Mouse (Mus musculus) lung, postnatal 25 days (tissue): ENCODE data around the gene Gm16381.
"Not testable (repeated sequence)": the region's sequence is repeated elsewhere in the genome, so short reads cannot be mapped to it uniquely, and the experiment has no call there.

Experiments
- DNase-seq: peaks from one replicate; pipeline ENCODE4 v3.0.0; 2022; ENCODE audit warnings: low spot score

The Gm16381 gene

GRCm38 (mm10) chr12:87644520-87644919 lies at the start of gene Gm16381:
Gm16381 (minus strand) TSS chr12:87644620.
- not testable (repeated sequence) for DNase-seq

DNA sequence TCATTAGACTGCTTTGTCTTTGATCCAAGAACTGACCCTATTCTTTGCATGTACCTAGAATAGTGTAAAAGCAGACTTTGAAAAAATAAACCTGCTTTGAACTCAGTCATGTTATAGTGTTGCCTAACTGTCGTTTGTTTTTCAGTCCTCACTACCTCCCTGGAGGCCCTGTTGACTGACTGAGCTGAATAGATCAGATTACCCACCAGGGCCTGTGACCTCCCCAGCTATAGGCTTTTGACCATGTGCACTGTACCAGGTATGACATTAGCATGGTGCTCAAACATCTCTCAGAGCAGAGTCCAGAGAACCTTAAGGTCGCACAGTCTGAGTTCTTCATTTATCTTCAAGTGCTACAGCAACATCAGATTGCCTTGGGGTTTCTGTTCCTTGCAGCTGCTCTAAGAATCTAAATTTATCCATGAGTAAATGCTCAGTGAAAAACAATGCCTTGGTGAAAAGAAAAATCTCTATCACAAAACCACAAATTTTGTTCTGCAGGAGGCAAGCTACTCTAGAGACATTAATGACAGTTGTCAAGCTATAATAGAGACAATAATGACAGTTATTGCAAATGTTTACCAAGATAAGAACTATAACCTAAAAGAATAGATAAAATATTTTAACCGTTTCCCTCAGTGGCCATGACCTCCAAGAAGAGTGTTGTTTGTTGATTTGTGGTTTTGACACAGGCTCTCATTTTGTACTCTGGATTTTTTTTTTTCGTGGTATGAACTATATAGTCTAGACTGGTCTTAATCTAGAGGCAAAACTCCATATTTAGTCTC lies 8.7 kb upstream of the Gm16381 start:
- not testable (repeated sequence) for DNase-seq

- DNase-seq: not testable (repeated sequence)
Observed at GRCm38 (mm10) chr12:87618569-87618968, 25.9 kb downstream of the Gm16381 start, which contains the start of gene Gm4027. Gm4027 (plus strand) TSS chr12:87618869.

- not testable (repeated sequence) for DNase-seq
Observed at GRCm38 (mm10) chr12:87602388-87602787, 42.0 kb downstream of the Gm16381 start, which contains the start of gene Oog1. Oog1 (plus strand) TSS chr12:87602688.

DNA sequence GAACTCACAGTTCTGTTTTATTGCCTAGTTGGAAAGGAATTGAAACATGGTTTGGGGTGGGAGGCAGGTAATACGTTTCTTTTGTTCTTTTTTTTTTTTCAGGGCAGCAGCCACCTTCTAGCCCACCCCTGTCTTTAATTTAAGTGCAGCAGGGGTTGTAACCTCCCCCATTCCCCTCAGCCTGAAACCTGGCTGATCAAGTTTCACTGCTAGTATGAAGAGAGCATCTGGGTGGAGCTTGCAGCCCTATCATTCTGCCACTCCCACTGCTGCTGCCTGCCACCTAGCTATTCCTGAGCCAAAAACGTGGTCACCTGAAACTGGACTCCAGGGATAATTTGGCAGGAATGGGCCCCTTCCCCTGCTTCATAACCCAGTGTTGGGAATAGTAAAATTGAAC lies 43.0 kb downstream of the Gm16381 start:
- DNase-seq: not testable (repeated sequence)
